Mouse (Mus musculus) regulatory T cell (primary cell): ENCODE data around the gene Tnni3.
"Not testable (repeated sequence)": the region's sequence is repeated elsewhere in the genome, so short reads cannot be mapped to it uniquely, and the experiment has no call there.

Experiments used
- in situ Hi-C: fragments of 300-600 bp; cut with MboI, MseI; formaldehyde crosslinking; loops from one replicate; pipeline ENCODE4 v1.15.1; 2025; ENCODE audit warnings: high pct_unique_total_duplicates

Tnni3 gene

GRCm38 (mm10) chr7:4524212-4524922 is at the start of gene Tnni3:
Tnni3 (minus strand) TSS chr7:4524229.
- in situ Hi-C loops, result loop anchor here (5.0 to 25.0 kb wide), 3 partner anchors 92 to 1863 kb away; partner anchors contain the start of genes Smim17 and Zfp28

DNA sequence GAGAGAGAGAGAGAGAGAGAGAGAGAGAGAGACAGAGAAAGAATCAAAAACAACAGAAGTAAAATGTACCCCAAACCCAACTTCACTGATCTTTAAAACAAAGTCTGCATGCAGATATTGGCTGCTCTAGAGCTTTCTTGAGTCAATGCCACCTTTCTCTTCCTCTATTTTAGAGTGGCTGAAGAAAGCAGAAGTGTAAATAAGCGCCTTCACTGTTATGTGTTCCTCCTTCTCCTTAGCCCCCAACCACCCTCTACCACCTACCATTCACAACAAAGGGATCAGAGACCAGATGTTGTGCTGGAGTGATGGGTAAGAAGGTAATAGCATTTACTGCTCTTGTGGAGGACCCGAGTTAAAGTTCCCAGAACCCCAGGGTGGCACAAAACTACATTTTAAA is 48.3 kb upstream of the Tnni3 start:
- in situ Hi-C loops, result loop anchor here (5.0 kb wide), 1 partner anchor 35 kb away; no protein-coding TSS in a partner anchor

DNA sequence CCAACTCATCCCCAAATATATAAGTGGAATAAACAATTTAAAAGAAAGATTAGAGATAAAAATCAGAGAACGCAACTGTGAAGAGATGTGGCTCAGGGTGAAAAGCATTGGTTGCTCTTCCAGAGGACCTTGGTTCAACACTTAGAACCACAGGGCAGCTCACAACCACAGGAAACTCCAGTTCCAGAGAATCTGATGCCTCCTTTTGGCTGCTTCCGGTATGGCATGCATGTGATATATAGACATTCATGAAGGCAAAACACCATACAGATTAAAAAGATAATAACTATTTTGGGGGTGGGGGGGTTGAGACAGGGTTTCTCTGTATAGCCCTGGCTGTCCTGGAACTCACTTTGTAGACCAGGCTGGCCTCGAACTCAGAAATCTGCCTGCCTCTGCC is 38.6 kb upstream of the Tnni3 start:
- in situ Hi-C loops, result no loop called here

- in situ Hi-C loops, result no loop called here
These were observed 33.1 kb upstream of the Tnni3 start for GRCm38 (mm10) chr7:4557167-4557560.

DNA sequence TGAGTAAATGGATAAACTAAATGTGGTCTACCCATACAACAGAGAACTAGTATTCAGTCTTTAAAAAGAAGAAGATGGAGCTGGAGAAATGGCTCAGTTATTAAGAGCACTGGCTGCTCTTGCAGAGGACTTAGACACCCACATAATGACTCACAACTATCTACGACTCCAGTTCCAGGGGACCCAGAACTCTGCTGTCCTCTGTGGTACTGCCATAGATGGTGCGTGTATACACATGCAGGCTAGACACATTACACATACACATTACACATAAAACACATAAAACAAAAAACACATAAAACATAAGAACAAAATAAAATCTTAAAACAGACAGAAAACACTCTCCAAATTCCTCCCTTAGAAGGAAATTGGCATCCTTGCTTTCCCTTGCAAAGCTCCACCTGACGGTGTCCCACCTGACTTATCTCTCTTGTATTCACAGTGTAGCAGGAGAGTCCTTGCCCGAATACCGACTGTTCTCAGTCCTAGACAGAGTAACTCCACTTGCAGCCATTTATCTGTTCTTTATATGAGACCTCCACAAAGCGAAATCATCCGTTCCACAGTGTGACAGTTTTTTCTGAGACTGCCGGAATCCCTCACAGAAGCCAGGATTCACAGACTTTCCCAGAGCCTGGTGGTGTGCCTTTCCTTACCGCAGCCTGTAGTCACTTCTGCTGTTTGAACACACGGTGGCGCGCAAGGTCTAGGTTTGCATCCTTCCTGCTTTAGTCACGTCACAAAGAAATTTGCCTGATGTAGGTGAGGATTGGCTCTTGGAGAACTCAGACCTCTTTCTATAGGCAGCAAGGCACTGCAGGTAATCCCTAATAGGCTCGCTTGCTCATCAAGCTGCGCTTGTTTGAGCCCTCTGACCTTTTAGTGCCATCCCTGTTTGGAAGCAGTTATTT is 32.5 kb upstream of the Tnni3 start:
- in situ Hi-C loops, result no loop called here

DNA sequence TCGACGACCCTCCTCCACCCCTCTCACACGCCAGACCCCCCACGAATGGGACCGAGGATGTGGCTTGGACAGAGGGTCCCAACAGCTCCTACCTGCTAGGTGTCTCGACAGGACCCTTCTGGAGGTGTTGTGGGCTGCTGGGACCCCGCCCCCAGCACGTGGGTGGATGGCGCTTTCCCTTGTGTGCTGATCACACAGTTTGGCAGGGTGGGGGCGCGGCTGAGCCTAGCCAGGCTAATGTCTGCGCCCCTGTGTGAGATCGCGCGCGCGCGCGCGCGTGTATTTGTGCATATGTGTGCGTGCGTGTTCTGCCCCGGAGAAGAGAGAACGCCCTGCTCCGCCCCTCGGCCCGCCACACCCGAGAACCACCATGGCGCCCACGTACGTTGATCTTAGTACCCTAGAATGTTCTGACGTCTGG is 23.2 kb upstream of the Tnni3 start, which contains the start of gene Syt5:
TSS of gene Syt5 (minus strand) at position 321 of the 421 bp plus-strand sequence.
- in situ Hi-C loops, result no loop called here

DNA sequence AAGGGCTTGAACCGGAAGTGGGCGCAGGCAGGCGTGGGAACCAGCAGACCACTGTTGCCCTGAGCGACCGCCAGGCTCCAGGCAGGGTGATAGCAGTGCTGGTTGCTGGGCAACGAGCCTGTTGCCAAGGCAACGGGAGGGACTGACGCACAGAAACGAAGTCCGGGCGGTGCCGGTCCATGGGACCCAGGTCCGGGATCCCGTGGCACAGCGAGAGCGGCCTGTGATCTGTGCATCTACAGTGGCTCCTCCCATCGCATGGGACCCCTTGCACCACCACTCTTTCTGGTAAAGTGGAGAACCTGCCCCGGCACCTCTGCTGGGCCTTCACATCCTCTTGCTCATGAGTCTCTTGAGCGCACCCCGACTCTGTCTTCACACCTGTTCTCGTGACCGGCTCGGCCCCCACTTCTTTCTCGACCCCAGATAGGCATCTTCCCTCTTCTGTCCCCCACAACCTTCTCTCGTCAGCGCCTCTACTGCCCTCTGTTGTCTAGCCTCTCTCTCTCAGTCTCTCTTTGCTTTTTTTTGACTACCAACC is 22.6 kb upstream of the Tnni3 start:
- in situ Hi-C loops, result no loop called here

DNA sequence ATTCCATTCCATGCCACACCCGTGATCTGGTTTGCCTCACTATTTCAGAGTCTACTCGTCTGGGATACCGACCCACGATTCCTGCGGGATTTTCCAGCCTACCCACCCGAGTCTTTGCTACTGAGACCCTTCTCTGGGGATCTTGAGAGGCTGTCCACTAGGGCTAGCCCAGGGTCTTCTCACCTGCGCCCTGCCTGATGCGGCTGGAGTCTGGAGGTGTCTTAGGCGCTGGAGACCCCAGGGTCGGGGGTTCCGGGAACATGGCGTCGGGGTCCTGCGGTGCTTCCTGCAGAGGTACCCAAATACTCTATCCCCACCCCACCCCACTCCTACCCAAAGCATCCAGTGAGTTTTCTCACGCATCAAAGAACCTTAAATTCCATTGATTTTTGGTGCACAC is 22.0 kb upstream of the Tnni3 start:
- in situ Hi-C loops, result no loop called here

DNA sequence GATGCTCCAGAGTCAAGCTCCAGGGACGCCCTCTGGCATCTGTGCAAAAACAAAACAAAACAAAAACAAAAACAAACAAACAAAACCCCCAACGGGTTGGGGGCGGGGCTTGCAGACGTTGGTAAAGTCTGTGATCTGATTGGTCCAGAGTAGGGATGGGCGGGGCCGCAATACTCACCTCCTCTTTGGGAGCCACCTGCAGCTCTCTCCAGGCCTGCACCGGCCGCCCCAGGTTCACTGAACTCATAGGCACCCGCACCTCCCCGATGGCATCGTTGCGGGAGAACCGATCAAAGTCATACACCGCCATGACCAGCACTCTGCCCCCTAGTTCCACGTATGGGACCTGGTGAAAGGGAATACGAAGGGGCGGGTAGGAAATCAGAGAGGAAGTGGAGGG is 18.0 kb upstream of the Tnni3 start:
- in situ Hi-C loops, result no loop called here

DNA sequence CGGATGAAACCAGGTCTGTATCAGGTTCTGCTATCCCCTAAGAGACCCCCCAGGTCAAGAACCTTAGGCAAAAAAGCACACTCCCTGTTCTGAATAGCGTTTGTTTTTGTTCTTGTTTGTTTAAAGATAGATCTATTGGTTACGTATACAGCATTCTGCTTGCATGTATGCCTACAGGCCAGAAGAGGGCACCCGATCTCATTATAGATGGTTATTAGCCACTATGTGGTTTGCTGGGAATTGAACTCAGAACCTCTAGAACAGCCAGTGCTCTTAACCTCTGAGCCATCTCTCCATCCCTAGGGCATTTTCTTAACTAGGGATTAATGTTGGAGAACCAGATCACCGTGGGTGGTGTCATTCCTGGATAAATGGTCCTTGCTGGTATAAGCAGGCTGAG is 17.3 kb upstream of the Tnni3 start:
- in situ Hi-C loops, result no loop called here

DNA sequence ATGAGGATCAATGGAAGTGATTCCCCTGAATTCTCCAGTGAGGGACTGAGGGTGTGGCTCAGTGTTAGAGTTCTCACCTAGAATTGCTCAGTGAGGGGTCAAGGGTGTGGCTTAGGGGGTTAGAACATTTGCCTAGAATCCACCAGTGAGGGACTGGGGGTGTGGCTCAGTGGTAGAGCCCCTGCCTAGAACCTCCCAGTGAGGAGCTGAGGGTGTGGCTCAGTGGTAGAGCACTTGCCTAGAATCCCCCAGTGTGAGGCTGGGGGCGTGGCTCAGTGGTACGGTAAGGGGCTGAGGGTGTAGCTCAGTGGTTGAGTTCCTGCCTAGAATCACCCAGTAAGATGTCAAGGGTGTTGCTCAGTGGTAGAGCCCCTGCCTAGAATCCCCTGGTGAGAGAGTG is 15.0 kb upstream of the Tnni3 start:
- in situ Hi-C loops, result no loop called here

DNA sequence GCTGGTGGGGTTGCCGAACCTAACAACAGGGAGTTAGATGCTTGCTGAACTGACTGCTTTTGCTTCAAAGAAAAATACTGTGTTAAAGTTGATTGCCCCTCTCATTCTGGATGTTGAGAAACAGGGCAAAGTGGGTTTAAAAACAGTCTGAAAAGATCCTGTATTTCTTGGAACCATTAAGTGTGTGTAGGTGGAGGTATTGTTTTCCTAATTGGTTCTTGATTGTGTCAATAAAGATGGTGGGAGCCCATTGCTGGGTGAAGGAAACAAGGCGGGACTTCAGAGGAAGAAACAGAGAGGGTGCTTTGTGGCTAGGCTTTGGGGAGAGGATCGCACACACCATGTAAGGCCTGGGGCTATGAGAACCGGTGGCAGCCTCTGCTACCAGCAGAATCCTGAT is 13.2 kb upstream of the Tnni3 start:
- in situ Hi-C loops, result no loop called here

DNA sequence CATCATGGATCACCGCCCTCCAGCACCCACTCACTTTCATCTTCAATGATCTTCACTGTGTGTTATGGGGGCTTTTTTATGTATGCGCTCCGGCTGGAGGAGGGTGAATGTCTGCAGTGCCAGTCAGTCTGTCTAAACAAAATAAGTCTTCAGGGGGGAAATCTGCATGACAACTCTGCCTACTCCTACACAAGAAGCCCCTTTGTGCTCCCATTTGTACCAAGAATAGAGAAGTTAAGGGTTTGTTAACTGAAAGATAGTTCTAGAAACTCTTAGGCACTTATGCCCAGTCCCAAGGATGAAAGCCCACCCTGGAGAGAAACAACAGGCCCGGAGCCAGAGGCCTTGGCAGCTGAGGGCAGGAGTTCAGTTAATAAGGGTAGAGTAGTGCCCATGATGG is 12.3 kb upstream of the Tnni3 start:
- in situ Hi-C loops, result no loop called here

GRCm38 (mm10) chr7:4532005-4532729 is 8.1 kb upstream of the Tnni3 start, which contains the start of gene Dnaaf3:
Dnaaf3 (minus strand) TSS chr7:4532453.
- in situ Hi-C loops, result no loop called here

DNA sequence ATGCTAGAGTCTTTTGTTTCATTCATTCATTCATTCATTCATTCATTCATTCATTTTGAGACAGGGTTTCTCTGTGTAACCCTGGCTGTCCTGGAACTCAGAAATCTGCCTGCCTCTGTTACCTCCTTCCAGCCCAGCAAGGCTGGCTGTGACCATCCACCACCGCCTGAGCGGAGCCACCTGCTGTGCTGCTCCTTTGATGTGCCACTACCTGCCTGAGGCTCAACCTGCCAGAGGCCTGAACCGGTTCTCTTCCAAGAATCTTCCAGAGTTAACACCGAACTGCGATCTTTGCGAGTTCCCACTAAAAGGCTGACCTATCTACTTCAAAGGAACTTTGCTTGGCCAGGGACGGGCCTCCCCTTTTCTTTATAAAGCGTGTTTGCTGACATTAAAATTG is 6.1 kb upstream of the Tnni3 start:
- in situ Hi-C loops, result not testable (repeated sequence)

DNA sequence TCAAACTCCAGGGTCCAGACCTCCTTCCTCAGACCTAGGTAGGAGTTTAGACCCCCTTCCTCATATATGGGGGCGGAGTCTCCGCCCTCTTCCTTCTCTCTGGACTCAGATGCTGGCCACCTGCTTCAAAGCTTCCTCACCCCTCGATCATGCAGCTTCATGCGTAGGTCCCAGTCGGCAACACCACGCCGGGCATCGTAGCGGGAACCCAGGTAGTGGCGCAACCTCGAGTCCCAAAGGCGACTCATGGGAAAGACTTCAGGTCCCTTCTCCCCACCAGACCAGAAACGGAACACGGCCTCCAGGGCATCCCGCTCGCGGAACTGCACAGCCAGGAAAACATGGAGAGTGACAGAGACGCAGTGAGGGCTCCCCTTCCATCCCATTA is 3.3 kb upstream of the Tnni3 start:
- in situ Hi-C loops, result loop anchor here (10.0 kb wide), 1 partner anchor 382 kb away; no protein-coding TSS in a partner anchor

DNA sequence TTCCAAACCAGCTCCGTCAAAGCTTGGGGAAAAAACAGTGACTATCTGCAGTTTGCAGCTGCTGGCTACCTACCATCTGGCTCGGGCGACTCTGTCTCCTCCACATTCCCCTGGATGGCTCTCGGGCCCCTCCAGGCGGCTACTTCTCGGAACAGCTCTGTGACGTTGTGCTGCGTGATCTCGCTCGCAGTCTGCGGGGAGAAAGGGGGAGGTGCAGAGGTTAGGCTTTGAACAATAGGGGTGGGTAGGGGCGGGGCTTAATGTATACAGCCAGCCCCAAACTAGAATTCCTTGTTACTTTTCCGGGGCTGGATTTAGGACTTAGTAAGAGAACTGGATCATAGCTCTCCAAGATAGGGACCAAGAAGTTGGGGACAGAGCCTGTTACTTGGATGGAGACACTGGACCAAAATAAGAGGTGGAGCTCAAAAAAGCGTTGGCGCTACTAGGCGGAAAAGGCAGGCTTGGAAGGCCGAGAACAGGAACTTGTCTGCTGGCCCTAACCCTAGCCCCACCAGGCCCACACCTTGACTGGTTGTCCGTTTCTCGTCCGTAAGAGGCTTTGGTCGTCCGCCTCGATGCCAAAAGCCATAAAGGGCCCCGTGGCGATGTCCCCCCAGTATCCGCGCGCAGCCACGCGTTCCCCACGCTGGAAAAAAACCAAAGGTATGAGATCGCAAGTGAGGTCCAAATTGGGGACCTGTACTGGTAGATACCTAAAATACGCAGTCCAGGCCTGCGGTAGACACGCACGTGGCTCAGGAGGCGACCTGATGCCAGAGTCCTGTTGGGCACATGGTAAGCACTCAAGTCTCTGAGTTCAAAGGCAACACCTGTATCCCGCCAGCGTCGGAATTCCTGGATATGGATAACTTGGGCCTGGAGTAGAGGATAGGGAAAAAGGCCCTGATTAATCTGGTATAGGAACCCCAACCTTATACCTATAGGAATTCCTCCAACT is 2.6 kb upstream of the Tnni3 start:
- in situ Hi-C loops, result loop anchor here (10.0 kb wide), 1 partner anchor 382 kb away; no protein-coding TSS in a partner anchor

GRCm38 (mm10) chr7:4523205-4524130 is 561 bp downstream of the Tnni3 start:
- in situ Hi-C loops, result loop anchor here (5.0 to 25.0 kb wide), 3 partner anchors 91 to 1864 kb away; partner anchors contain the start of genes Smim17 and Zfp28

DNA sequence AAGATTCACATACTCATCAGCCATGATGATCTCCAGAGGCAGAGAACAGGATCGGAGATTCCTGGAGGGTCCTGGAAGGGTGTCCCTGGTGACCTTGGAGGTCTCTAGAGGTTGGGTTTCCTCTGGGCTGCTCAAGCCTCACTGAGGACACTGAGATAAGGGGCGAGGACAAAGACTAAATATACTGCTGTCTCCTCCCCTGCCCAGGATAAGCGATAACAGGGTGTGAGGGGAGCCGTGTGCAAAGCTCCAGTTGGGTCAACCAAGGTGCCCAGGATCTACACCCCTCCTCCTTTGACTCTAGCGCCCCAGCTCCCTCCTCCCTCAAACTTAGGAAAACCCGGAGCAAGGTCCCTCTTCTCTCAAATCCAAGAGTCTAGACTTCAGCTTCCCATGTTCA is 1.7 kb downstream of the Tnni3 start:
- in situ Hi-C loops, result loop anchor here (5.0 to 25.0 kb wide), 3 partner anchors 90 to 1865 kb away; partner anchors contain the start of genes Smim17 and Zfp28
